Mouse (Mus musculus) kidney, postnatal 14 days (tissue): ENCODE measurements at regions not wholly inside any gene's neighbourhood (a gene's known extent, or its start where the extent isn't known, plus 50 kb on each side); places are given as distances from the start of the nearest gene placed in this dataset.

ENCODE experiments used
- DNase-seq: peaks from one replicate; pipeline ENCODE4 v3.0.0; 2022; ENCODE audit warnings: mixed read lengths

GRCm38 (mm10) chr3:140874070-140874895, 337.9 kb downstream of the Pdha2 start:
- DNase-seq: no peak

DNA sequence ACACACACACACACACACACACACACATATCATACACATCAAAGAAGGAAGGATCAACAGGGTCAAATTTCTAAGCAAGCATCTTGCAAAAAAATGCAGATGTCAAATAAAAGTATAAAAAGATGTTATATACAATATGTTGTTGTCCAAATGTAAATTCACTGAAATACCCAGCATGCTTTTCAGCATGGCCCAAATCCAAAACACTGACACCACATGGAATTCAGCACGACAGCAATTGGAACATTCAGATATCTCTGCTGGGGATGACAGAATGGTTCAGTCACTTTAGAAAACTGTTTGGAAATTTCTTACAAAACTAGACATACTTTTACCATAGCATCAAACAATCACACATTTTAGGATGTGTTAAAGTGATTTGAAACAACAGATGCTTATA, 339.6 kb downstream of the Pdha2 start:
- DNase-seq: no peak

- DNase-seq: no peak
Observed at GRCm38 (mm10) chr3:140871261-140871660, 340.9 kb downstream of the Pdha2 start.

DNA sequence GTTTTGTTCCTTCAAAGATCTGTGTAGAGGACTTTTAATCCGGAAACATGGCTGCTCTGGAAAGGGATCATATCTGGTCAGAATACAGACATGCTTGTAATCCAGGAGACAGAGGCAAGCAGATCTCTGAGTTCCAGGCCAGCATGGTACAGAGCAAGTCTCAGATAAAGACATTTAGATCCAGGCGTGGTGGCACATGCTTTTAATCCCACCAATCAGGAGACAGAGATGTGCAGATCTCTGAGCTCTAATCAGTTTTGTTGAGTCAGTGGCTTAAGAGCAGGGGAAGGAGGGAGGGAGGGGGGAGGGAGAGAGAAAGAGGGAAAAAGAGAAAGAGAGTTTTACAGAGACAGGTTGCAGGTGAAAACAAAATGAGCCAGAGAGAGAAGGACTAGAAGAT, 372.0 kb downstream of the Pdha2 start:
- DNase-seq: no peak

DNA sequence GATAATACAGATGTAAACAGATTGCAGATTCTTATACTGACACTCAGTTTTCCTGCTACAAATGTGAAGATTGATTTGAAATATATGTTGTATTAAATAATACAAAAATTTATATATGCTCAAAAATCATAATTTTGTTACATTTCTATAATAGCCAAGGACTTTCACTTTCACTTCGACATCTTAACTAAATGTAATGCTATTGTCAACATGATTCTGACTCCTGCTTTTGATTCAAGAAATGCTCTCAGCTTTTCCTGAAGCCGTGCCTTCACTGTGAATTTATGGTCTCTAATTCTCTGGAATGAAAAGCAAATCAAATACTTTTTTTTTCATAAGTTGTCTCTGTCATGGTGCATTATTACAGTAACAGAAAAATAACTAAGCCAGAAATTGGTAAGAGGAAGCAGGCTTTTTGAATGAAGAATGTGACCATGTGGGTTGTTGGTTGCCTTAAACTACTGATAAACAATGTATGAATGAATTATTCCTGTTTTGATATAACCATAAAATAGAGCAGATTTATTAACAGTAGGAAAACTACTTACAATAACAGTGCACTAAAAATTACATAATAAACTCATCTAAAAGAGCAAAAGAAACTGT, 374.1 kb downstream of the Pdha2 start:
- no peak for DNase-seq

GRCm38 (mm10) chr3:140821266-140821665, 390.9 kb downstream of the Pdha2 start:
- no peak for DNase-seq

DNA sequence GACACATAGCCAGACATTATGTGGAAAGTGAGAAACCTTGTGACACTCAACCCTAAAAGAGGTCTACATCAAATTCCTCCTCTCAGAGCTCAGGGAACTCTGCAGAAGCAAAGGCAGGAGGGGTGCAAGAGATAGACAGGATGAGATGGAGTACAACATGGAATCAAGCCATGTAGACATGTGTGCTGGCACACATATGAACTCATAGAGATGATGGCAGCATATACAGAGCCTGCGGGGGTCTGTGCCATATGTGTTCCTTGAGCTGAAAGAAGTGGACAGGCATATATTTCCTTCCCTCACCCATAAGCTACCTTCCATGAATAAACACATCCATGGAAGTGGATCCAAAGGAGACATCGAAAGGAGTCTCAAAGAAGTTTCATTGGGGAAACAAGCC, 406.6 kb downstream of the Pdha2 start:
- no peak for DNase-seq

- no peak for DNase-seq
Observed at GRCm38 (mm10) chr3:140792943-140793342, 419.2 kb downstream of the Pdha2 start.

GRCm38 (mm10) chr3:140785700-140786099, 426.5 kb downstream of the Pdha2 start:
- peak; percentile 7 for DNase-seq

DNA sequence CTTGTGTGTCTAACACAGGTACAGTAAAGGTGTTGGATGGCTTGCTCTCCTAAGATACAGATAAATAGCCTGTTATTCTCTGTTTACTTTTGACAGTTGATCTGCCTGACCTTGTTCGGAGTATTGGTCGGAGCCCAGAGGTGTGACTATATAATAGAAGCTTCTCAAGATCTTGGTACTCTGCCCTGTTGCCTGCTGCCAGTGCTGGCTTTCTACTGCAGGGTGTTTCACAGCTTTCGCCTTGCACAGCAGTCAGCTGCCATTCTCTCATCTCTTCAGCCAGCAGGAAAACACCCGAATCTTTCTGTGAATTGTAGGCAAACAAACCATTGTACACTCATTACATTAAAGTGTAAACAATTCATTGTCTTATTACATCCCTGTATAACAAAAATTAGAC, 452.1 kb downstream of the Pdha2 start:
- DNase-seq: no peak

DNA sequence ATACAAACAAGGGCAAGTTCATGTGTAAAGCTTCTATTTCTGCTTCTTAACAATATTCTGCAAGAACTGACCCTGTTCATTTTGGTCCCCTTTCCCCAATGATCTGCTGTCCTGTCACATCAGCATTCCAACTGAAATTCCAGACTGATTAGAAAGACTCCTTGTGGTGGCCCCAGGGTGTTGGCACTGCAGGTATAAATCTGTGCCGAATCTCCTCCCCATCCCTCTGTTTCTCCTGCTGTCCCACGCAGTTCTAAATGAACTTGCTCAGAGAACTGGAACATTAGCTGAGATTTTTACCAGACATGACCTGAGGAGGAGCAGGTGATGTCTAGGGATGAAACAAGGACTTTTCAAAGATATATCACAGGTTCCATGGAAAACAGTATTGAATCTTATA, 467.7 kb downstream of the Pdha2 start:
- no peak for DNase-seq

- no peak for DNase-seq
Observed at GRCm38 (mm10) chr3:140740430-140740829, 471.7 kb downstream of the Pdha2 start.

DNA sequence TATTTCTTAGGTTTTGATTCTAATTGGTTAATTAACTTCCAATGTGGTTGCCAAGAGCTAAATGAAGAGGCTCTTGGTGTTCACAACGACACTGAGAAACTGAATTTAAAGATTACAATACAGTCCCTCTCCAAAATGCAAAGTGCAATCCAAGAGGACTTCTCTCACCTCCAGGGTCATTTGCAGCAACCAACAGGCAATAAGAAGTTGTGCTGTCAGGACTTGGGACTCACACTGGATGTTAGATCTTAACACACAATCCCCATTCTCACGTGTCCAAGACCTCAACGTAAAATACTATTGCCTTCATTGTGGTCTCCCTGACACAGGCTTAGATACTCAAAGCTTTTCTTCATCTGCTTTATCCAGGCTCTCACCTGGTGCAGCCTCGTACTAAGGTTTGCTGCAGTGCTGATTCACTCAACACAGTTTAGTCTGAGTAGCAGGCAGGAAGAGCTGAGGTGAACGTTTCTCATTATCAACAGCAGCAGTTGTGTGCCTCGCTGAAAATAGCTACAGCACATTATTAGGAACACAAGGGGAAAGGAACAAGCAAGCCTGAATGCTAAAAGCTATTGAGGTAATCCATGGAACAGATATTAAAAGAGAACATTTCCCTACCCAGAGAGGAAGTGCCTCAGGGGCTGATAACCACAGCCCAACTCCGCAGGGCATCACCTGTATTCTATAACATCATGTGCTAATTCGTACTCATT, 473.3 kb downstream of the Pdha2 start:
- no peak for DNase-seq

DNA sequence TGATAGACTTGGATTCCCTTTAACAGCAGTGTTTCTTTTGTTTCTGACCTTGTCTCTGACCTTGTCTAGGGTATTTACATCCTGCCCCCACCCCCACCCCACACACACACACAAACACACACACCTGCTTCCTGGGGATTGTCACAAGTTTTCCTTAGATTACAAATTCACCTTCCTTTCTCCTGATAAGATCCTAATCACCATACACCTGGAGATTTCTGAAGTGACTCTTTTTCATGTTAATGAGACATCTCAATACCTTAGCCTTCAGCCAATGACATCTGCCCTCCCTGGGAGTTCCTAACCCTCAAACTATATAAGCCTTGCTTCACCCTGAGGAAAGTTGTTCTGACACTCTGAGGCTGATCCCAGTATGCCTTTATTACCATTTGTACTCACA, 495.3 kb downstream of the Pdha2 start:
- no peak for DNase-seq

- no peak for DNase-seq
Observed at GRCm38 (mm10) chr3:140707591-140708131, 504.5 kb downstream of the Pdha2 start.

DNA sequence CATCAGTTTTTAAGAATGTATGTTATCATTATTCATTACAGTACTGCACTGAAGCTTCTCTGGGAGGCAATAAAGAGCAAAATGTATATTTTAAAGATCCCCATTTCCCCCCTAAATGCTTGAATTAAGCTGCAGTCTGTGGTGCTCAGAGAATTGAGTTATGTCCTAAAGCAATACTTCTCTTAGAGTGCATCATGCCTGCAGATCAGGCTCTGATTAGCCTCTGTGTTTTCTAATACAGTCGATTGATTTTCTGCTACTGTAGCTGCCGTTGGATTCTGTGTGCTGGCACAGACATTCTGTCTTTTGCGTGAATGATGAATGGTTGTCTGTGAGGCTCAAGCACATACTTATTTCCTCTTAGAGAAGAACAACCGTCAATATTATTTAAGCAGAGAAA, 505.4 kb downstream of the Pdha2 start:
- DNase-seq: no peak

GRCm38 (mm10) chr3:140705536-140705935, 506.6 kb downstream of the Pdha2 start:
- no peak for DNase-seq

DNA sequence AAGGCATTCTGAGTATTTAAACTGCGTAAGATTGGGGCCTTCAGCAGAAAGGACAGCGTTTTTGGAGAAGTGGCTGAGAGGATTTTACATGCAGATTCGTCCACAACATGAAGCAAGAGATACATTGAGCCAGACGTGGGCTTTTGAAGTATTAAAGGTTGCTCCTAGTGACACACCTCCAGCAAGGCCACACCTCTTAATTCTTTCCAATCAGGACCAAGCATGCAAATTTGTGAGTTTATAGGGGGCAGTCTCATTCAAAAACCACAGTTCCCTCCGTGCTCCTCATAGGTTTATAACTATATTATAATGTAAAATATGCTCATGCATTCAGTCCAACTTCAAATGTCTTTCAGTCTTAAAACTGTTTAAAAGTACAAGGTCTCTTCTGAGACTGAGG, 509.2 kb downstream of the Pdha2 start:
- DNase-seq: no peak

- DNase-seq: no peak
Observed at GRCm38 (mm10) chr3:140702271-140702681, 509.9 kb downstream of the Pdha2 start.

DNA sequence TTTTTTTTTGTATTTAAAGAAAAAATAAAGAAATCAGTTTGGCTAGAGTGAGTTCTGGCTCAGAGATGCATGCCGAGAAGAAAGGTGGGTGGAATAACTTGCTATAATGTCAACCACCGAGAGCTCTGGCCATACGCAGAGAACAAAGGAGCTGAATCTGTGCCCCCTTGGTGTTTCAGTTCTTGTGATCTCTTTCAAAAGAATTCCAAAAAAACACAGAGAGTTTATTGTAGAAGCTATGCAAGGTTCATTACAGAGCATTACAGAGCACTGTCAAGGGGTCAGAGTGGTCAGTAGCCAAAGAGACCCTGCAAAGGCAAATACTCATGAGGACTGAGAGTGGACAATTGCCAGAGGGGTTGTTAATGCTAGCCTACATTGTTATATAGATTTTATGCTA, 514.9 kb downstream of the Pdha2 start:
- DNase-seq: no peak

DNA sequence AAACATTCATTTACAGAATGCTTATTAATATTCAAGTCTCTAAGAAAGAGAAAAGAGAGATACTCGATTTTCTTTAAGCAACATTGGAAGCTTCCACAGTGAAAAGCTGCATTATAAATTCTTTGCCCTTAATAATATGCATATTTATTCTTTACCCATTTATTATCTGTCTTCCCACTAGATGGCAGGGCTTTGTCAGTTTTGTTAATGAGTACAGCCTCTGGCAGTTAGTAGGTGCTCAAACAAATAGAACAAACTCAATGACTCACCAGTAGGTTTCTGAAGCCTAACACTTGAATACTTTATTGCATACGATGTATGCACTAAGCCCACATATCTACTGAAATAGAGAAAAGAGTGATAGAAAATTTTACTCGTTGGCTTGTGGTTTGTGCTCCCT, 529.4 kb downstream of the Pdha2 start:
- DNase-seq: no peak

DNA sequence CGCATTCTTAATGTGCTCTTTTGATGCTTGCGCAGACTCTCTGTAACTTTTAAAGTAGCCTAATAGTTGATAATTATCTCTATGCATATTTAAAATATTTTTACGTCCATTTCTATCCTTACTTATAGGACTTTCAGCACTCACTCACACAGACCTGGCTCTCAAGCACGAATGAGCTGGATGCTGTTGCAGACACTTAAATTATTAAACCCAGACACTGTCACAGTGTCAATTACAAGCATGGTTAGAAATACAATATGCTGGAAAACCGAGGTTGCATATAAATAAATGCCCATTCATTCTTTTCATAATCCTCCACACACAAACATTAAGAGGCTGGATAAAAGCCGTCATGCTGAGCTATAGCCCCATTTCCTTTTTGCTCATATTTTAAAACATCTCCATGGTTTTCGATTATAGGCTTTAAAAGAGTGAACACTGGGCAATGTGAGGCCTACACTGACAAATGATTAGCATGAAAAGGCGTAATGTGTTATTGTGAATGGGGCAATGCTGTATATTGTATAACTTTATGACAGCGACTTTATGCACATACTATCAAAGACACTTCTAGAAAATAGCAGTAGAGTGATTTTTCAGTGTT, 566.3 kb downstream of the Pdha2 start:
- no peak for DNase-seq

GRCm38 (mm10) chr3:140619885-140620284, 592.3 kb downstream of the Pdha2 start:
- DNase-seq: no peak
